Mouse (Mus musculus) ES-E14 (cell line): ENCODE results near the gene Psg16.

Experiments used
- CHD2 ChIP-seq: IDR thresholded peaks from 2 replicates; pipeline ENCODE4 v1.6.1; 2014; ENCODE audit warnings: mild to moderate bottlenecking, low read depth, low read length, inconsistent platforms
- MAFK ChIP-seq: IDR thresholded peaks from 2 replicates; pipeline ENCODE4 v1.6.1; 2014; ENCODE audit warnings: mild to moderate bottlenecking, low read depth, low read length, inconsistent platforms; ENCODE audit not compliant: insufficient read depth
- ZNF384 ChIP-seq: IDR thresholded peaks from 2 replicates; pipeline ENCODE4 v1.6.1; 2012; ENCODE audit warnings: low read depth, low read length, inconsistent platforms

DNA sequence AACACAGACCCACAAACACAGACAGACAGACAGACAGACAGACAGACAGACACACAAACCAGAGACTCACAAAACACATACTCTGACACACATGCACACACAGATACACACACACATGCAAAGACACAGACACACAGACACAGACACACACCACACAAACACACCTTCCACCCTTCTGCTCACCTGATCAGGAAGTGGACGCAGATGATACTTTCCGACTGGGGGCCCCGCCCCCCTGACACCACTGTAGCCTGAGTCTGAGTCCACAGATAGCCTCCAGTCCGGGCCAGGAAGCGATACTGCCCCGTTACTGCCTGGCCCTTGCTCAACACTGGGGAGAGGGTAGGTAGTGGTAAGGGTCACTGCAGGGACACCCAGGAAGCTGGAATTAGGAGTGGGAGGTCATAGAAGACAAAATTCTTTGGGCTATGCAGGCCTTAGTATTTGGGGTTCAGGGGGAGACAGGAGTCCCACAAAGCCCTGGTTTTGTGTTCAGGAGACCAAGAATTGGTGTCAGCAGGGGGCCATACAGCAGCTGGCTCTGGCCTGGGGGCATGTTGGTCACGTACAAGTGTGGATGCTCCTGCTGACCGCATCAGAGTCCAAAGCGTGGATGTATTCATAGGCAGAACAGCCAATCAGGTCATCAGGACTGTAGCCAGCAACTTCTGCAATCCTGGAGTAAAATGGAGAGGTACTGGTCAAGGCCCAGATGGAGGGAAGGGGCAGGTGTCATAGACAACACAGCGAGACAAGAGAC, 25.2 kb upstream of the Psg16 start:
- TF ChIP-seq MAFK, result no peak
- TF ChIP-seq CHD2, result no peak
- no peak for TF ChIP-seq ZNF384
